Comparison of ENCODE assay signal across 8 mouse cellular contexts in the genomic region with DNA sequence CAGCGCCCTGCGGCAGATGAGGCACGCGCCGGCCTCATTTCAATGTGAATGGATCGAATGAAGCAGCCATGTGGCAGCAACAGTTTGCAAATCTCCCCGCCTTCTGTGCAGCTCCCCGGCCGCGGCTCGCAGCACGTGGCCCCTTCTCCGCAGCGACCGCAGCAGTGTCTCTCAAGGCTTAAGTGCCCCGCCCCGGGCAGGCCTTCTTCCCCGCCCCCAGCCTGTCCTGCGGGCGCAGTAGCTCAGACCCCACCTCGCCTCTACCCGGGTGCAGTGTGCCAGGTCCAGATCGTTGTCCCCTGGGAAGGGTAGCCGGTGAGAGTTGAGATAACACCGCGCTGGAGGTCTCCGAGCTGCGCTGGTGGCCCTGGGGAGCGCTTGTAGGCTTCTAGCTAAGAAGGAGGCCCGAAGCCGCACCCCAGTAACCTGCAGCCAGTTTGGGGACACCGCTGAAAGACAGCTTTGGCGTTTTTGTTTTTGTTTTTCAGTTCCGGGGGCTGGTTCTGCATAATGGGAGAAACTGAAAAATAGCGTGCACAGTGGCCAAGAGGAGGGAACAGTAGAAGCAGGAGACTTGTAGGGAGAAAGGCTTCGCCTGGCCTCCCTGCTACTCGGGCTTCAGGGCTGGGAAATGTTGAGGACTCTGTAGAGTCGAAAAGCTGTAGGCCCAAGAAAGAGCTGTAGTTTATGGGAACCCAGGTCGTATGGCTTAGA. TPM values are rescaled to one million over a fixed set of nuclear protein-coding genes. Genes with fewer than 3 reads are reported as not detected.
DNase-seq lines count a peak whose midpoint lies in the region; ATAC-seq and TF ChIP-seq lines count a peak whose summit lies in the region.

No protein-coding gene starts in this region.

- peak overlapping the region; percentile 61 for H3K9ac ChIP-seq in heart, embryonic 14.5 days (ENCODE audit: low read length)
- H3K9ac ChIP-seq in midbrain, embryonic 12.5 days (replicated peaks) = no peak overlapping the region

- DNase-seq in CD4-positive, CD25-positive, alpha-beta regulatory T cell, adult 2 months (ENCODE audit: low read depth, low spot score) = peak; percentile 39
- DNase-seq in ovary, postnatal 36 days (ENCODE audit: low spot score) = peak; percentile 40
- no peak for DNase-seq in ovary, postnatal 10 days (ENCODE audit: low spot score)
- DNase-seq in left cerebral cortex, adult 2 months (ENCODE audit: extremely low spot score in 1 of 2, low spot score in 2 of 2) = peak; percentile 58
- DNase-seq in yolk sac, embryonic 10.5 days (ENCODE audit: low spot score) = peak; percentile 56

- peaks cover 17 to 56% of the 10 kb centered on the region in 2 experiments for H3K4me1 ChIP-seq in heart, embryonic 14.5 days (ENCODE audit: control insufficient read depth in 2 of 2, insufficient read depth in 2 of 2, low read length in 2 of 2)
- H3K4me1 ChIP-seq in midbrain, embryonic 12.5 days = peaks cover 59% of the 10 kb centered on the region

- intact Hi-C loops in left cerebral cortex, adult 2 months (cut with DNase I) = no loop called here

- no peak for TF ChIP-seq CTCF in left cerebral cortex, adult 2 months (IDR thresholded peaks at IDR 0.05)

- peak overlapping the region; percentile 15 to 41 for H3K4me3 ChIP-seq in heart, embryonic 14.5 days (ENCODE audit: control insufficient read depth in 1 of 2, insufficient read depth in 1 of 2, low read depth in 1 of 2, low read length in 2 of 2)
- peak overlapping the region; percentile 34 for H3K4me3 ChIP-seq in left cerebral cortex, adult 2 months
- H3K4me3 ChIP-seq in midbrain, embryonic 12.5 days = peak overlapping the region; percentile 35

- no peaks in the 10 kb centered on the region for H3K36me3 ChIP-seq in heart, embryonic 14.5 days (ENCODE audit: control insufficient read depth, insufficient read depth, low read length)
- no peaks in the 10 kb centered on the region for H3K36me3 ChIP-seq in midbrain, embryonic 12.5 days

- WGBS in heart, embryonic 14.5 days = 10% methylated on average over 39 of the region's 39 CpGs
- 1% methylated on average over 39 of the region's 39 CpGs for WGBS in midbrain, embryonic 12.5 days

- peaks cover 68% of the 10 kb centered on the region for H3K27me3 ChIP-seq in heart, embryonic 14.5 days (ENCODE audit: control insufficient read depth, insufficient read depth, low read length)
- H3K27me3 ChIP-seq in midbrain, embryonic 12.5 days = peaks cover 99% of the 10 kb centered on the region

- no peaks in the 10 kb centered on the region for H3K9me3 ChIP-seq in heart, embryonic 14.5 days (ENCODE audit: control insufficient read depth, low read length)
- H3K9me3 ChIP-seq in midbrain, embryonic 12.5 days = no peaks in the 10 kb centered on the region

- no peak for ATAC-seq in CD4-positive, CD25-positive, alpha-beta regulatory T cell, adult 4 months
- ATAC-seq in heart, embryonic 14.5 days (ENCODE audit: insufficient number of reproducible peaks, insufficient read depth, low FRiP score, low read depth) = no peak
- peak; percentile 82 for ATAC-seq in midbrain, embryonic 12.5 days (ENCODE audit: low FRiP score, low read depth)

- peak overlapping the region in 1 of 2 experiments; percentile 55; a peak in 1 of 4 replicates for H3K27ac ChIP-seq in heart, embryonic 14.5 days (replicated peaks in 1 of 2; ENCODE audit: control insufficient read depth in 1 of 2, insufficient read depth in 1 of 2, low read depth in 2 of 2, low read length in 2 of 2)
- H3K27ac ChIP-seq in left cerebral cortex, adult 2 months = no peak overlapping the region
- H3K27ac ChIP-seq in midbrain, embryonic 12.5 days (replicated peaks) = peak overlapping the region; percentile 75

- peak overlapping the region; percentile 76 for H3K4me2 ChIP-seq in heart, embryonic 14.5 days (ENCODE audit: low read length)
- peak overlapping the region; percentile 62 for H3K4me2 ChIP-seq in midbrain, embryonic 12.5 days (replicated peaks)

RNA-seq across cellular contexts. Expression of gene Dll4, which starts 2.8 kb away (rescaled TPM):
- not detected for polyA plus RNA-seq in CD4-positive, CD25-positive, alpha-beta regulatory T cell, adult 4 months (2017; shearing (Covaris generic))
- polyA plus RNA-seq in heart, embryonic 14.5 days (2014; fragmentation: Nextera tagmentation; extraction: Ambion mirVana) = 6.9 and 8.8 TPM in 2 replicates
- total RNA-seq in left cerebral cortex, adult 2 months (2021) = 1 to 10 TPM; 2.3 to 2.4 TPM
- polyA plus RNA-seq in midbrain, embryonic 12.5 days (2016; fragmentation: Nextera tagmentation; extraction: Ambion mirVana) = 4.4 and 5.0 TPM in 2 replicates

RNA-seq across cellular contexts. Expression of gene Chac1, which starts 28.3 kb away (rescaled TPM):
- polyA plus RNA-seq in CD4-positive, CD25-positive, alpha-beta regulatory T cell, adult 4 months (2017; shearing (Covaris generic)) = not detected
- 0.32 and 0.67 TPM in 2 replicates for polyA plus RNA-seq in heart, embryonic 14.5 days (2014; fragmentation: Nextera tagmentation; extraction: Ambion mirVana)
- total RNA-seq in left cerebral cortex, adult 2 months (2021) = 1 to 10 TPM; 7.5 to 8.7 TPM
- 0.88 and 1.1 TPM in 2 replicates for polyA plus RNA-seq in midbrain, embryonic 12.5 days (2016; fragmentation: Nextera tagmentation; extraction: Ambion mirVana)

RNA-seq across cellular contexts. Expression of gene Vps18, which starts 34.2 kb away (rescaled TPM):
- polyA plus RNA-seq in CD4-positive, CD25-positive, alpha-beta regulatory T cell, adult 4 months (2017; shearing (Covaris generic)) = 10 to 100 TPM in 1 of 2 experiments, 1 to 10 TPM in 1; 4.7 to 13.0 TPM
- polyA plus RNA-seq in heart, embryonic 14.5 days (2014; fragmentation: Nextera tagmentation; extraction: Ambion mirVana) = 7.8 and 8.7 TPM in 2 replicates
- 10 to 100 TPM; 47.2 to 50.8 TPM for total RNA-seq in left cerebral cortex, adult 2 months (2021)
- 25.9 and 26.9 TPM in 2 replicates for polyA plus RNA-seq in midbrain, embryonic 12.5 days (2016; fragmentation: Nextera tagmentation; extraction: Ambion mirVana)

RNA-seq across cellular contexts. Expression of gene Rhov, which starts 51.7 kb away (rescaled TPM):
- polyA plus RNA-seq in CD4-positive, CD25-positive, alpha-beta regulatory T cell, adult 4 months (2017; shearing (Covaris generic)) = not detected
- polyA plus RNA-seq in heart, embryonic 14.5 days (2014; fragmentation: Nextera tagmentation; extraction: Ambion mirVana) = 0.19 TPM in 1 of 2 replicates, not detected in the other
- 10 to 100 TPM in 1 of 2 experiments, 1 to 10 TPM in 1; 9.8 to 11.1 TPM for total RNA-seq in left cerebral cortex, adult 2 months (2021)
- 3.9 and 4.7 TPM in 2 replicates for polyA plus RNA-seq in midbrain, embryonic 12.5 days (2016; fragmentation: Nextera tagmentation; extraction: Ambion mirVana)
